Mouse (Mus musculus): ENCODE results near the gene Gm6899.

The Gm6899 gene

GRCm38 (mm10) chr11:26593061-26594059 is at the start of gene Gm6899, which contains the start of gene Vrk2:
Gm6899 (plus strand) TSS chr11:26593241.
Vrk2 (minus strand) TSS chr11:26593999.
- peak; percentile 89 for DNase-seq

DNA sequence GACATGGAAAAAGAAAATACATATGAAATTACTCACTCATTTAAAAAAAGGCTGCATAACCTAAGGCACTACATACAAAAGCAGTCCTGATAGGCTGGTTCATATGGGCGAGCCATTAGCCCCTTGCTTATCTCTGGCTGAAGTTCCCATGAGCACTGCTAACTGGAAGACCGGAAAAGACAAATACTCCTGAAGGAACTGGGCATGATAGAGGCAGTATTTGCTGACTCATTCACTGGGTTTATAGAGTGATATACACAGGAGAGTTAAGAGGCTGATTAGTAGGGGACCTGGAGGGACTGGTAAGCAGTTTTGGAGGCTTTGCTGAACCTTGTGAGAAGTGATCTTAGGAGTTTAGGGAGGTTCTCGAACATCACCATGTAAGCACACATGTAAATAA is 41.5 kb upstream of the Gm6899 start:
- DNase-seq: no peak

DNA sequence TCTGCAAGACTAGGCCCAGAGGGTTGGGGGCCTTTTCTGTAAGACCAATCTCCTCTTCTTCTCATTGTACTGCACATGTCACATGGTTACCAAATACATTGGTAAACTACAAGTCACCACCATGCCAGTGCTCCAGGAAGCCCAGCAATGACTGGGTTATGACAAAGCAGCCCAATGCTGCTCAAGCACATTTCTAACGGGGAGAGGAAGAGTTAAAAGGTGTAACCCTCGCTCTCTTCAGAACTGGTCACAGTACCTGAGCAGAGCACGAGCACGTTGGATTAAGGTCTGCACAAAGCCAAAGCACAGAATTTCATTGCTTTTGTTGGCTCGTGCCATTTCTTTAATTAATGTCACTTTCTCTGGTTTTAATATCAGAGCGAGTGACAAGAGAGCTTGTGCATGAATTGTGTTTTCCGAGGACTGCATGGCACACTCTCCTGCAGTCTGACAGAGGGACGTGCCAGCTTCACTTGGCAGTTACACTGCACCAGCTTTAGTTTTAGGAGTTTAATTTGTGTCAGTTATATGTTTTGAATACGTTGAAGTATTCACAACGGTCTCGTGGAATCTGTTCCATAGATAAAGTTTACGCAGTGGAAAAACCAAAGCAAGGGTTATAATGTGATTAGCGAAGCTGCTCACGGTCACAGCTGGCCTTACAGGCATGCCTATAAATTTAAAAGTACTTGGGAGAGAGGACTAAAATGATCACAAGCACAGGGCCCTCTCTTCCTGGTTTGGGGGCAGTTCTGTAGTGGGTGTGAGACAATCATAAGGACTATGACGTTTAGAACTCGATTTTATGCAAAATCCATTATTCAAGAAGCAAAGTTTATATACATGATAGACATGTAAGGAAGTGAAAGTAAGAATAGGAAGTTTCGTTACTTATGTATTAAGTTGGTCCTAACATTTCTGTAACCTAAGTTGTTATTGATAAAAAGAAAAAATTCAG is 7.4 kb upstream of the Gm6899 start:
- no peak for DNase-seq

DNA sequence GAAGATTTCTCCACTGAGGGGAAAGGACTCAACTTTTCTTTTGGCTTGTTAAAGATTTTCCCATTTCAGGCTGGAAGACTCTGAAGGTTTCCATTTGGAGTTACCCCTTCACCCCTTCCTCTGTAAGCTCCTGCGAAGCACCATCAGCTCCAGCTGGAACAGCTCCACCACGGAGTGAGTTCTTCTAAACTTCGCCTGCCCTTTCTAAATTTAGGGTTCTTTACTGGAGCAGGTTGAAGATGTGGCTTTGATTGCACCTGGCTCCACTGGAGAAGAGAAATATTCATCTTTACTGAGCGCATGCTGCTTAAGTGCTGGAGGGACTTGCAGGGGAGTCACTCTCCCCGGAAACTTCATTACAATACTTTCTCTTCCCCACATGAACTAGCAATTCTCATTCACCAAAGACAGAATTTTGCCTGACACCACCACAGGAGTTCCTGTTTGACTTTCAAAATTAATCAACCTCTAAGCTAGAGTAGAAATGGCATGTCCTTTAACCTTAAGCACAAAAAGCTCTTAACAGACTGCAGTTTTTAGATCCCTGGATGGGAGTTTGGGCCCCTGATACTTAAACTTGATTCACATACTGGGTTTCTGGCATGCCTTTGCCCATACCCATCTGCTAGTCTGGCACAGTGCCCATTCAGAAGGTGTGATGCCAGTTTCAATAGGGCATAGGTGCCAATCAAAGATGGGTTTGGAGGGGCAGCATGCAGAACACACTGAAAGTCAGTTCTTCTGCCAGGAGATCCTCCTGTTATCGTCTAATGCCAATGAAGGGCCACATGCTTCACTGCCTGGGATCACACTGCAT is 6.5 kb upstream of the Gm6899 start:
- no peak for DNase-seq

- no peak for DNase-seq
Observed at GRCm38 (mm10) chr11:26587184-26587524, 5.9 kb upstream of the Gm6899 start.

GRCm38 (mm10) chr11:26592395-26593053 is 517 bp upstream of the Gm6899 start:
- no peak for DNase-seq

GRCm38 (mm10) chr11:26594487-26594886 is 1.4 kb downstream of the Gm6899 start:
- DNase-seq: no peak

DNA sequence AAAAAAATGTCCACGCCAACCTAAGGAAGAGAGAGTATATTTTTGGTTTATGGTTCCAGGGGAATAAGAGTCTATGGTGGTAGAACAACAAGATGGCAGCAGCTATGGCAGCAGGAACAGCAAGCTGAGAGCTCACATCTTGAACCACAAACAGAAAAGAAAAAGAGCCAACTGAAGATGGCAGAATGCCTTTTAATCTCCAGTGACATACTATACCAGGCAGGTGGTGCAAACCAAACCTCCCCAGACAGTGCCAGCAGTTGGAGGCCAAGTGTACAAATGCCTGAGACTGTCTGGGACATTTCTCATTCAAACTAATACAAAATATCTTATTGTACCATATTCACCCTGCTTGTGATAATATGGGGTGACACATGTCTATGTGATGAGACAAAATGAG is 3.1 kb downstream of the Gm6899 start:
- DNase-seq: no peak

GRCm38 (mm10) chr11:26597145-26597544 is 4.1 kb downstream of the Gm6899 start:
- no peak for DNase-seq

- DNase-seq: no peak
Observed at GRCm38 (mm10) chr11:26597761-26598160, 4.7 kb downstream of the Gm6899 start.

GRCm38 (mm10) chr11:26598876-26599275 is 5.8 kb downstream of the Gm6899 start:
- DNase-seq: no peak

DNA sequence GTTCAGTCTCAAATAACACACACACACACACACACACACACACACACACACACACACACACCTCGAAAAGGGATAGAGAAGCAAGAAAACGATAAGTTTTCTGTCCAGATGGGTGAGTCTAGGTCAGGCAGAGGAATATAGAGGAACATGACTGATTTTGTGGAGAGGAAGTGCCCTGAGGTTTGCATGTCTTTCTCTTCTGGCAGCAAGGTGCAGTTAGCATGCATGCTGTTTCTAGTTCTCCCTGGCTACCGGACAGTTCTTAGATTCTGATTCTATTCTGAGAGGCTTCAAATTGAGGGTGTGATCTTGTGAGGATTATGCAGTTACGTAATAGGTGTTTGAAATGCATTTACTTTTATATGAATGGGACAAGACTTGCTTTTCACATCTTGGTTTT is 7.7 kb downstream of the Gm6899 start:
- DNase-seq: no peak

GRCm38 (mm10) chr11:26601571-26602175 is 8.6 kb downstream of the Gm6899 start:
- no peak for DNase-seq

- peak; percentile 14 for DNase-seq
Observed at GRCm38 (mm10) chr11:26604061-26604655, 11.1 kb downstream of the Gm6899 start.

GRCm38 (mm10) chr11:26608795-26609194 is 15.8 kb downstream of the Gm6899 start:
- DNase-seq: no peak

GRCm38 (mm10) chr11:26618475-26619223 is 25.6 kb downstream of the Gm6899 start:
- no peak for DNase-seq

- DNase-seq: no peak
Observed at GRCm38 (mm10) chr11:26622727-26623126, 29.7 kb downstream of the Gm6899 start.

DNA sequence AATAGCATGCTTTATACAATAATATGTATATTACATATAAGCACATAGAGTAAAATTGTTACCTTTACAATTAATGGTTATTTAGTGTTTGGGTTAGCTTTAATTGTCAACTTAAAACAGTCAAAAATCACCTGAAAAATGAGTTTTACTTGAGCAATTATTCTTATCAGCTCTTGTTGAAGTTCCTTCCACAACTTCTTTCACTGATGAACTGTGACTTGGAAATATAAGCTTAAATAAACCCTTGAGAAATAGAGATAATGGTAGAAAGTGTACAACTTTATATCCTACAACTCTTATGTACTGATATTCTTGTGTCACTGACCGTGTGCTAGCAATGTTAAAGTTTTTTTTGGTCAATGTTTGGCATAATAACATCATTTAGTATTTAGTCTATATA is 43.2 kb downstream of the Gm6899 start:
- DNase-seq: no peak

- peak; percentile 63 for DNase-seq
Observed at GRCm38 (mm10) chr11:26640314-26640785, 47.3 kb downstream of the Gm6899 start.

- DNase-seq: no peak
Observed at GRCm38 (mm10) chr11:26642141-26642540, 49.1 kb downstream of the Gm6899 start.
